Mouse (Mus musculus) splenic B cell, adult 2 months (primary cell): ENCODE results near the gene Mamdc2.

Experiments used
- DNase-seq: peaks from one replicate; pipeline ENCODE4 v3.0.0-alpha.2; 2011; ENCODE audit warnings: low read depth, low spot score
- H3K27me3 ChIP-seq: 2 replicates; pipeline ENCODE4 v1.6.1; 2012; ENCODE audit warnings: mild to moderate bottlenecking, low read length, moderate library complexity, mixed read lengths; ENCODE audit not compliant: control insufficient read depth, poor library complexity, insufficient read depth, severe bottlenecking
- H3K36me3 ChIP-seq: 2 replicates; pipeline ENCODE4 v1.6.1; 2012; ENCODE audit warnings: mild to moderate bottlenecking, low read length, moderate library complexity, mixed read lengths; ENCODE audit not compliant: control insufficient read depth, poor library complexity, insufficient read depth, severe bottlenecking

The Mamdc2 gene

DNA sequence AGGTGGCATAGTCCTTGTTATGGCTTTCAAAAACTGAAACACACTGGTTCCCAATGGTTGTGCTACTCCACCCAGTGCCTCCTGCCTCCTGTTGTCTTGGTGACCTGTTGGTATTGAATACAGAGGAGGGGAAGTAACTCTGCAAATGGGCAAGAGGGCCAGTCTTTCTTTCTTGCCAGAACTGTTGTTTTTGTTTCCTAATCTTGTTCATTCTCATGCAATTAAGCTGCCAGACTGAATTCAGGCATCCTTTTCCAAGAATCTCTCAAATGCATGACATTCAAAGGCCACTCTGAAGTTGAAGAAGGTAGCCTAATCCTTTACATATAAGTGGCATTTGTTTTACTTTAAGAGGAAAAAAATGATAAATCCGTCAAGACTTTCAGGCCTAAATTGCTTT is 19.6 kb upstream of the Mamdc2 start:
- H3K27me3 ChIP-seq = no peaks in the 10 kb centered on the region
- DNase-seq = no peak
- no peaks in the 10 kb centered on the region for H3K36me3 ChIP-seq

DNA sequence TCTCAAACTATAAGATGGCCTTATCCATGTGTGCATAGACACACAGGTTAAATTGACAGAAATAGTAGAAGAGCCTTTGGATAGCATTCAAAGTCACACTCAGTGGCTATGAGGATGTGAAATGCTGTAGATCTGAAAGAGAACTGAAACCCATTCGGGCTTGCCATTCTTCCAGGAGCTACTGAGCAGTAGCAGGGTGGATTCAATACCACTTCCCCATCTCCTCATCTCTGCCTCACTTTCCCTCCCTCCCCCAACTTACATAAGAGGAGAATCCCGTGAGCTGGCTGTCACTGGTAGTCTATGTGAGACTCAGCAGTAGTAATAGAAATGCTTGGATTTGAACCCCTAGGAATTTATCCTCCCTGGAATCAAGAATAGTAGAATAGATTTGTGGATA is 18.8 kb upstream of the Mamdc2 start:
- Histone ChIP-seq H3K36me3 (no peaks in the 10 kb centered on the region), H3K27me3 (no peaks in the 10 kb centered on the region)
- peak; percentile 3 for DNase-seq

DNA sequence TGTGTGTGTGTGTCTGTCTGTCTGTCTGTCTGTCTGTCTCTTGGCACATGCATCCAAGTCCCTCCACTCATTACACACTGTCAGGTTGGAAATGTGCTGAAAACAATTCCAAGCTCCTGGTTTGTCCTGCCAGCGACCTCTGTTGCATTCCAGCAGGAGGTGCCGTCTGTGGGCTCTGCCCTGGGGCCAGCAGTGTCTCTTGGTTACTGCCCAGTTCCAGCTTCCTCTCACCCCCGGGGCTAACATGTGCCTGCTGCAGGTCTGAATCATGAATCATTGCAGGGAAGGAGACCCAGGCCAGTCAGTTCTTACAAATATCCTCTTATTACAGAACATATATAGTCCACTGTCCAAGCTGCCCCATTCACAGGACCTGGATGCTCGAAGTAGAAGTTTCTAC is 9.2 kb upstream of the Mamdc2 start:
- Histone ChIP-seq H3K27me3 (no peaks in the 10 kb centered on the region), H3K36me3 (no peaks in the 10 kb centered on the region)
- DNase-seq = no peak

DNA sequence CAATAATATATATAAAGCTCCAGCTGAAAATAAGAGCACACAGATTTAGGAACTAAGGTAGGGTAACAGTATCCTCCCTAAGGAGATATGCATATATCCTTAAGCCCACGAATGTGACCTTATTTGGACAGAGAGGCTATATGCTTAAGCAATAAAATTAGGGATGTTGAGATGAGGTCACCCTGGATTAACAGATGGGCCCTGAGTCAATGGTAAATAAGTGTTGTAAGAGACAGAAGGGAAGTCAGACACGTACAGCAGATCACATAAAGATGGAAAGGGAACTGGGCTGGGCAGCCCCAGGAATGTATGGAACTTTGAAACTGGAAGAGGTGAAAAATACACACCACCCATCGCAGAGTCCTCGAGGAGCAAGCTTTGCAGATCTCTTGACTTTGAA is 3.1 kb upstream of the Mamdc2 start:
- Histone ChIP-seq H3K36me3 (no peaks in the 10 kb centered on the region), H3K27me3 (no peaks in the 10 kb centered on the region)
- no peak for DNase-seq

DNA sequence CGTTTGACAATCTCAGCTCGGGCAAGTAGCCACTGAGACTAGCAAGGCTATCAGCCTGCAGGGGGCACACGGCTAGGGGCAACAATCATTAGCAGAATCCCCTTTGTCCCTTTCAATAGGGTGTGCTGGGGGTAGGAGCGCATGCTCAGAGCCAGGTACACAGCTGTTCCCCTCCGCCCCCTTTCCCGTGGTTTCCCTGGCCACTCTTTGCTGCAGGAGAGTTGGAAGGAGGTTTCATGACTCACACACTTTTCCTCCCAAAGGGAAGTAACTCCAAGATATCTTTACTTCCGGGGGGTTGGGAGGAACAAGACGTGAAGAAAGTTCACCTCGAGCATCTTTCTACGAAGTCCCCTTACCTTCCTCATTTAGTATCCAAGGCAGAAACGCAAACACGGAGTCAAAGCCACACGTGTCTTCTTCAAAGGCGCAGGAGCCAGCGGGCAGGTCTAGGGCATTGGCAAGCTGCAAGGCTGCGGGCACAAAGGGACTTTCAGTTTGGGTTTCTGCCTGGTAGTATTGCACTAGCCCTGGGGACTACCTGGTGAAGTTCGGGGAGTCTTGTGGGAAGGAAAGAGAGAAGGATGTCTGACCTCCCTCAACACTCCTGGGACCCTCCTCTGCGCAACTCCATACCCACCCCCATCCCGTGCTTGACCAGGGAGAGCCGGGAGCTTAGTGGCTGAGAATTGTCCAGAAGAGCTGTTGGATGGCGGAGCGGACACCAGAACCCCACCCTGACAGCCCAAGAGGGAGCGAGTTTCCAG is 838 bp downstream of the Mamdc2 start:
- Histone ChIP-seq H3K27me3 (no peaks in the 10 kb centered on the region), H3K36me3 (no peaks in the 10 kb centered on the region)
- DNase-seq = peak; percentile 9

DNA sequence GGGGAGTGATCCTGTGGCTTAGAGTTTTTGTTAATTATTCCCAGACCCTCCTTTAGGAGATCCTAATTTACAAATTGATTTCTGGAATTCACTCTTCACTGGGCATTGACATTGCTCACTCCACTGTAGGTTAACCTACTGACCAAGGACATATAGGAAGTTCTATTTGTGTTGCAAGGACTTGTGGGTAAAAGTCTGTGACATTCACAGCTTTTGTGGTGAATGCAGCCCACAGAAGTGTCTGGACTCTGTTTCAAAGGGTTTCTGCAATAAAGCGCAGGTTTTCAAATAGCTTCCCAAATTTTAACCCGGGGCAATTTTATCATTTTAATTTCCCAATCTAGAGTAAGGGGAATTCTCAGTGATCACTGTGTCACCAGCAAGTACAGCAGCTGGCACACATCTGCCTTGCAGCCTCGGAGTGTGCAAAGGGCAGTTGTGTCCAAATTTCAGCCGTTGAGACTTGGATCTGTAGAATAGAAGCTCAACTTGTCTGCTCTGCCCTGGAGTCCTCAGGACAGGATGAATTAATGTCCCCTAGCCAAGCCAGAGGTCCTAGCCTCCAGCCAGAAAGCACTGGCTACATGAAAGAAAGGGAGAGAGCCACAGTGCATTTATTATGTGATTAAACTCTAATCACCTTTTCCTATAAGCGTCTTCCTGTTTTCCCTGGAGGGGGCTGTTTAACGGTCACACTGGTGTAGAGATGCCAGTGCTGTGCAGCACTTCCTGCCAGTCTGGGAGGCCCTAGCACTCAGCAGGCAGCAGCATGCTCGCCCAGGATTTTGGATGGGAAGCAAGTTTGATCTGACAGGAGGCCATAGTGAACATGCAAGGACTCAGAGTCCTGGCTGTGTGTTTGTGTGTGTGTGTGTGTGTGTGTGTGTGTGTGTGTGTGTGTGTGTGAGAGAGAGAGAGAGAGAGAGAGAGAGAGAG is 3.1 kb downstream of the Mamdc2 start:
- Histone ChIP-seq H3K36me3 (no peaks in the 10 kb centered on the region), H3K27me3 (no peaks in the 10 kb centered on the region)
- DNase-seq = no peak

DNA sequence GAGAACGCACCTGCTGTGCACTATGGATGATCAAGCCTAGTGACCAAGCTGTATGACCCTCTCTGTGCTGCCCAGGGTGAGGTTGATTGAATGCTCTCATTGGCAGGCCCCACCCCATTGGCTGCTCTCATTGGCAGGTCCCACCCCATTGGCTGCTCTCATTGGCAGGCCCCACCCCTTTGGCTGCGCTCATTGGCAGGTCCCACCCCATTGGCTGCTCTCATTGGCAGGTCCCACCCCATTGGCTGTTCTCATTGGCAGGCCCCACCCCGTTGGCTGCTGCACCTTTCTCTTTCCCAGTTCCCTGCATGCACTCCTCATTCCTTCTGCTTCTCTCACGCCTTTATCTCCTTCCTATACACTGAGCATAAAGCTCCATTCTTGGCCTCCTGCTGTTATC is 12.5 kb downstream of the Mamdc2 start:
- Histone ChIP-seq H3K36me3 (no peaks in the 10 kb centered on the region), H3K27me3 (no peaks in the 10 kb centered on the region)
- no peak for DNase-seq

DNA sequence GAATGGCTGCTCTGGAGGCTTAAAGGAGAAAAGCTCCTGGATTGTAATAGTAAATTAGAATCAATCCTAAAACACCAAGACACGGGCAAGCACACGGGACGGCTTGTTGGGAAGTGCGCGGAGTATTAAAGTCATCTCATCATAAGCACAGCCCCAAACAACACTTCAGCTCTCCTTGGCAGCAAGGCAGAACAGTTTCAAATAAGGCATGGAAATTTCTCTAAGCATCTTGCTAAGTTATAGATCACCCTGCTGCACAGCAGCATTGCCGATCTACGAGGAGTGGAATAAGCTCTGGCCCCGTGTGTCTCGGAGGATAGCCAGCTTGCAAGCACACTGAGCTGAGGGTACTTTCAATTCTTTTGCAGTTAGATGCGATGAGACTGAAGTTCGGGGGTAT is 13.8 kb downstream of the Mamdc2 start:
- no peaks in the 10 kb centered on the region for H3K27me3 ChIP-seq
- no peaks in the 10 kb centered on the region for H3K36me3 ChIP-seq
- DNase-seq = no peak

DNA sequence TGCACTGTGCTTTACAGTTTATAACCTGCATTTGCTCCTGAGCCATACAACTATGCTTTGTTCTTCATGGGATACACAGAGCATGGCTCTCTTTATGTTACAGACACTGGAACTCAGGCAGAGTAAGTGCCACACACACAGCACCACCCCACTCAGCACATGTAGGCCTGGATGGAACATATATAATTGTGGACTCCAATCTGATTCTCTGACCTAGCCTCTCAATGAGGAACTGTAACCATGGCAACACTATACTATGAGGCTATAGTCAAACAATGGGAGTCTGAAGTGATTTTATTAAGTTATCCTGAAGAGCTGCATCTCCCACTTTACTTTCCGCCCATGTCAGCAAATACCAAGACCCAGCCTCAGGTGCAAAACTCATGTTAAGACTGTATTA is 30.6 kb downstream of the Mamdc2 start:
- H3K27me3 ChIP-seq = no peaks in the 10 kb centered on the region
- no peaks in the 10 kb centered on the region for H3K36me3 ChIP-seq
- DNase-seq = no peak

DNA sequence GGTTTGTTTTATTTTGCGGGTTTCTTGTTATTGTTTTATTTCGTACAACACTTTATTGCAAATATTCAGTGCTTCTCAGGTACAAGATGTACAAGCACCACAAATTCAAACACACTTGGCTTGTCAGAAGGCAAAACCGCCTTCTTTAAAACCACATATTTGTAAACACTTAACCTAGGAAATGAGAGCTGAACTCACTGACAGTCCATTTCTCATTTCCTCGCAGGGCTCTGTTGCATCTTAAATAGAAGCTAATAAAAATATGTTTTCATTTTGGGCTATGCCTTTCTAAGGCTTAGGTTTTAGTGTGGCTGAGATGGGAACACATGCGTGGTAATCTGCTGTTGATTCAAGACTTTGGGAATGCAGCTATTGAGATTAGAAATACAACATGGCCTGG is 37.4 kb downstream of the Mamdc2 start:
- DNase-seq = no peak

DNA sequence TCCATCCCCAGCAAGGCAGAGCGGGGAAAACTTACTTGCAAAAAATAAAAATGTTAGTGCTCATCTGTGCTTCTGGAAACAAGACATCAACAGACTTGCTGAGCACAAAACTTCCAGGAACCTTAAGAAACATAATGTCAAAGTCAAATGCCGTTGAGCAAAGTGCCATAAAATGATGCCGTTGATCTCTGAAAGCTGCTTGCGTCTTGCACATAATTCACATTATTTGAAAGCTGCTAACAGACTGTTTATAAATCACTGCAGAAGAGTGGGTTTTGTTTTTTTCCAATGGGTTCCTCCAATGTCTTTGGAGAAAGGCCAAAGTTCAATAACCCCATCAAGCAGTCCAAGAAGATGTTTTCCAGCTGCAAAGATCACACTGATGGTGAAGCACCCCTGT is 37.9 kb downstream of the Mamdc2 start:
- DNase-seq = no peak
- H3K36me3 ChIP-seq = no peaks in the 10 kb centered on the region

More for the DNA sequence above, 37.4 kb downstream of the Mamdc2 start:
- Histone ChIP-seq H3K27me3 (no peaks in the 10 kb centered on the region), H3K36me3 (no peaks in the 10 kb centered on the region)

DNA sequence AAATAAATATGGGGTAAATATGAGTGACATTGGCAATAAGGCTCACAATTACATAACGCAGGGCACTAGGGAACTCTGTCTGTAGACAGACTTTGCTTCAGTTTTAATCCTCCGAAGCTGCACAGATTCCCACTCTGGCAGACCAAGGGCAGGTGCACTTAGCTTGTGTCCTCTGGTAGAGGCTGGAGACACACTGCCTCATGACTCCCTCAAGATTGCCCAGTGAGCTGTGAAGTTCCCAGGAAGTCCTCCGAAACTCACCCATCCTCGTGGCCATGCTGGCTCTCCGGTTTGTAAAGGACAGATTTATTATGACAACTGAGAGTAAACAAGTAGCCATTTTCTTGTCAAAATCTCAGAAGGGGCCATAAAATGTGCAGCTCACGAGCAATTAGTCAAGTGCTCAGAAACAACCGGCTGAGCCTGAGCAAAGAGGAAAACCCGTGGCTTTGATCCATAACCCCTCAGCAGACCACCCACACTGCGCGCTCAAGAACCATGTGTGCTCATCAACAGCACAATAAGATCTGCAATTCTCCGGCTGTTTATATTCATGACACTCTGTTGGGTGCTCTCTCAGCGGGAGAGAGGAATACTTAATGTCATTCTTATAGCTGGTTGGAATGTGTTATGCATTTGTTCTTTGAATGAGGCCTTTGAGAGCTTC is 46.6 kb downstream of the Mamdc2 start:
- no peaks in the 10 kb centered on the region for H3K27me3 ChIP-seq
- DNase-seq = no peak
- H3K36me3 ChIP-seq = no peaks in the 10 kb centered on the region

More for the DNA sequence above, 37.9 kb downstream of the Mamdc2 start:
- no peaks in the 10 kb centered on the region for H3K27me3 ChIP-seq

DNA sequence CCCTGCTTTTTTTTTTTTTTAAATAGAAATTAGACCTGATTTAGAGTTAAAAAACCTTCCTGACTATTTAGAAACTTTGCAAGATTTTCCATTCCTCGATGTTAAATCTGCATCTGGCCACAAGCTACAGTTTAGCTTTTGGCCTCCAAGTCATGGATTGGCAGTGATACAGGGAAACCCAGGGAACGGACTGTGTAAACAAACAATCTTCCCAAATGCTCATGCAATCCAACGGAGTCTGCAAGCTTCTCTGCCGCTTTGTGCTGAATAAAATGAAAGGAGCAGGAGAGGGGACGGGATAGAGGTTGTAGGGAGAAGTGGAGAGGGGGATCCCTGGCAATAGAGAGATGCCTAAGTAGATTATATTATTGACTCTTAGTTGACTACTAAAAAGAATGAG is 47.8 kb downstream of the Mamdc2 start:
- Histone ChIP-seq H3K27me3 (no peaks in the 10 kb centered on the region), H3K36me3 (no peaks in the 10 kb centered on the region)
- no peak for DNase-seq

DNA sequence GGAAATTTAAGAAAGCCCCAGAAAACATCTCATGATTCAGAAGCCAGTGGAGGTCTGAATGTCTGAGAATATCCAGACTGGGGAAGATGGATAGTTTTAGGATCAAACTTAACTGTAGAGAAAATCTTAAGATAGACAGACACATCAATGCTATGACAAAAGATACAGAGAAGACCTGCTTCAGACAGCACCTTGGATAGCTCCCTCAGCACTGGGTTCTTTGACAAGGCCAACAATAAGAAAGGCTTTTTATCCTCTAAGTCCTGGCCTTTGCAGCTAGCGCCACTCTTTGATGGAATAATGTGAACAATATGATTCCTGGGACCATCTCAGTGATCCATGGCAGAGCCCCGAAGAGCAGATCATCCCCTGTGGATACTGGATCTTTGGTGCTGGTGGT is 52.3 kb downstream of the Mamdc2 start:
- Histone ChIP-seq H3K36me3 (no peaks in the 10 kb centered on the region), H3K27me3 (no peaks in the 10 kb centered on the region; the same call in 1 of the 2 replicates)
- no peak for DNase-seq

DNA sequence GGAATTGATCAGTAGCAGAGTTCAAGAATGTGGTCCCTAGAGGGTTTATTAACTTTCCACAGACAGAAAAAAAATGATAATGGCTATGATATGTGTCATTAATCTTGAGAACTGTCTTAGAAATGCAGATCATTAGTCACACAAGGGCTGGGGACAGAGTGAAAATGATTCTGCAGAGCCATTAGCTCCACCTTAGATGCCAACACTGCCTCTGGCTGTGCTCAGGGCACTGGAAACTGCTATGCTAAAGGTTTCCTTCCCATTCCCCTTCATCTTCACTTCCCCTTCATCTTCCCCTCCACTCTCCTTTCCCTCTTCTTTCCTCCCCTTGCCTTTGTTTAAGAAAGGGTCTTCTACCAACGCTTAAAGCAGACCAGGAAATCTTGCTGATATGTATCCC is 53.6 kb downstream of the Mamdc2 start:
- Histone ChIP-seq H3K36me3 (no peaks in the 10 kb centered on the region), H3K27me3 (no peaks in the 10 kb centered on the region; the same call in 1 of the 2 replicates)
- no peak for DNase-seq
